Mouse (Mus musculus) forebrain, embryonic 13.5 days (tissue): Measurements from ENCODE around the gene Fer. TPM values are rescaled to one million over a fixed set of nuclear protein-coding genes. Genes with fewer than 3 reads are reported as not detected.
A peak's percentile ranks its signal among the peaks of the same experiment; 100 is the strongest.

Experiments used
- ATAC-seq: fragments of 200-750 bp; cut with Nextera tagmentation; 2 replicates; pipeline ENCODE4 v1.8.0; 2017
- H3K27ac ChIP-seq: fragments of 300-500 bp; sonication (generic); 2 replicates; pipeline ENCODE4 v1.5.1; 2015; ENCODE audit warnings: inconsistent platforms, mild to moderate bottlenecking, moderate library complexity
- H3K27me3 ChIP-seq: fragments of 300-500 bp; sonication (generic); 2 replicates; pipeline ENCODE4 v1.6.1; 2015; ENCODE audit warnings: mild to moderate bottlenecking, inconsistent platforms
- H3K36me3 ChIP-seq: fragments of 300-500 bp; sonication (generic); 2 replicates; pipeline ENCODE4 v1.6.1; 2015; ENCODE audit warnings: mild to moderate bottlenecking, inconsistent platforms; ENCODE audit not compliant: poor library complexity, severe bottlenecking
- H3K4me1 ChIP-seq: fragments of 300-500 bp; sonication (generic); 2 replicates; pipeline ENCODE4 v1.6.1; 2015; ENCODE audit warnings: inconsistent platforms
- H3K4me2 ChIP-seq: fragments of 300-500 bp; sonication (generic); 2 replicates; pipeline ENCODE4 v1.6.1; 2015; ENCODE audit warnings: inconsistent platforms, mild to moderate bottlenecking, moderate library complexity
- H3K4me3 ChIP-seq: fragments of 300-500 bp; sonication (generic); 2 replicates; pipeline ENCODE4 v1.5.1; 2015; ENCODE audit warnings: mild to moderate bottlenecking, inconsistent platforms
- H3K9ac ChIP-seq: fragments of 300-500 bp; sonication (generic); 2 replicates; pipeline ENCODE4 v1.6.1; 2015; ENCODE audit warnings: mild to moderate bottlenecking, inconsistent platforms
- H3K9me3 ChIP-seq: fragments of 300-500 bp; sonication (generic); replicated peaks from 2 replicates; pipeline ENCODE4 v1.6.1; 2016; ENCODE audit warnings: inconsistent platforms
- WGBS: fragments of 180-500 bp; shearing (Covaris S2); methylation state at CpG from one replicate; pipeline ENCODE4 v1.1.7; 2015; 5-methylcytosine and 5-hydroxymethylcytosine counted together
- polyA plus RNA-seq: library from polyadenylated mRNA; unstranded; fragments of >200 nt; fragmentation: Nextera tagmentation; extraction: Ambion mirVana; gene quantifications from 2 replicates; pipeline ENCODE4 v1.2.1, GENCODE M21; 2015

Fer gene
- 30.0 and 33.9 TPM in 2 replicates for polyA plus RNA-seq

DNA sequence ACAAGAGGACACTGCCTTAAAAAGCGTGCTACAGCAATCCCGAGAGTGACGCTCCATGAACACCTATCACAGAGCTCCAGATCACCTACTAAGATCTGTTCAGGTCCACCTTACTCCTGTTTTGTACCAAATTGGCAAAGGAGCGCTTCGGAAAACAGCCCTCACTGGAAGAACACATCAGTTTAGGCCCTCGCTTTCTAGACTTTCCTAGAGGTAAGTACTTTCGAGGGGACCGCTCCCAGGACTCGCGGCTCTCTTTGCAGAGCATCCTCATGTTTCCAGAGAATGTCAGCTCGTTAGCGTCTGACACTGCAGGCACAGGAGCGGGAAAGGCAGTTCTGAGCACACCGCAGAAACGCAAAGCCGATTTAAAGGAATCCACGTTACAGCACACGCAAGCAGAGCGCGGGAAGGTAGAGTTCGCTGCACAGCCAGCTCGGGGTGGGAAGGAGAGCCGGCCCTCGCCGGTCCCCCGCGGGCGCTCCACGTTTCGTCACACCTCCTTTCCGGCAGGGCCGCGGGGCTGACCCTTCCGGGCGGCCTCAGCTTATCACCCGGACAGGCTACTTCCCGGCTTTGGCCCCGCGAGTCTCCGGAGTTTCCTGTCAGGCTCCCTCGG is at the start of gene Fer:
Fer (plus strand) TSS at position 51 of the 619 bp plus-strand sequence.
- Histone ChIP-seq H3K4me3 (peak within 1 kb of the TSS; percentile 86), H3K27ac (peak within 1 kb of the TSS; percentile 76), H3K36me3 (no peaks in the 10 kb centered on the region), H3K4me1 (peaks cover 4% of the 10 kb centered on the region; the same call in 1 of the 2 replicates), H3K9ac (peak within 1 kb of the TSS; percentile 89), H3K9me3 (no peaks in the 10 kb centered on the region), H3K4me2 (peak within 1 kb of the TSS; percentile 83), H3K27me3 (no peaks in the 10 kb centered on the region; the same call in 1 of the 2 replicates)
- WGBS: 2% methylated on average over 41 of the region's 41 CpGs
- peak; percentile 46 for ATAC-seq

DNA sequence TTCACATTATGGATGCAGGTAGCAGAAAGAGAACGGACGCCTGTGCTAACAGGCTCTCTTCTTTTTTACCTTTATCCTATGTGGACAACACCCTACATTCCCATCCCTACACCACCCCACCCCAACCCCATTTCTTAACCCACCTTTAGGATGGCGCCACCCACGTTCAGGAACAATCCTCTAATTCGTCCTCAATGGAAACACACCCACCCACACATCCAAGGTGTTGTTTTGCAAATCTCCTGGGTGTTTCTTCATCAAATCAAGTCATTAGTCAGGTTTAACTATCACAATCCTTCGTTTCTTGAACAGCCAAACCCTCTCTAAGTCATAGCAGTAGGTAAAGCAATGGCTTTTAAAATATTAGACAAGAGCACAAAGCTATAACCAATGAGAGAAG is 49.3 kb upstream of the Fer start:
- no peaks in the 10 kb centered on the region for H3K36me3 ChIP-seq
- 87% methylated on average over 6 of the region's 6 CpGs for WGBS
- no peak overlapping the region for H3K9ac ChIP-seq
- no peaks in the 10 kb centered on the region for H3K27me3 ChIP-seq
- no peak overlapping the region for H3K4me3 ChIP-seq
- H3K4me1 ChIP-seq: peaks cover 17% of the 10 kb centered on the region
- H3K4me2 ChIP-seq: no peak overlapping the region
- ATAC-seq: no peak
- H3K9me3 ChIP-seq: no peaks in the 10 kb centered on the region
- no peak overlapping the region for H3K27ac ChIP-seq

DNA sequence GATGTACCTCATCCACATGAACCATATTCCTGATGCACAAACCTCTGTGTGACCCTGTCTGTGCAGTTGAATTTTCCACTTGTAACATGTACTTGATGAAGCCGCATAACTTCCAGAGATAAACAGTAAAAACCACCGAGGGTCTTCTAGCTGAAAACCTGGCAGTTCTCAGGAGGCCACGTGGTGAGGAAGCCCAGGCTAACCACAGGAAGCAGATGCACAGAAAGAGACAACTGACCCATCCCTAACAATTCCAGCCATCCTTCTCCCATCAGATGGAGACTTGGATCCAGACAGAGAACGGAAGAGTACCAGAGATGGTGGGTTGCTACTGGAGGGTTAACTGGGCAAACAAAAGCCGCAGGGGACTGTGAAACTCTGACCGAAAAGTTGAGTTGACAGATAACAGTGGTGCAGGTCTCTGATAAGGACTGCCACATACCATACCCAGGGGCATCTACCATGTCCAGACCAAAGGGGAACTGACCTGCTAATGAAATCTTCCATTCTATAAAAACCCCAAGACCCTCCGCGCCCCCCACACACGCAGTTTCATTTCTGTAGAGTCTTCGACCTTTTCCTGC is 44.3 kb upstream of the Fer start:
- Histone ChIP-seq H3K4me2 (no peak overlapping the region), H3K27me3 (no peaks in the 10 kb centered on the region), H3K36me3 (no peaks in the 10 kb centered on the region), H3K9ac (no peak overlapping the region), H3K27ac (no peak overlapping the region), H3K9me3 (no peaks in the 10 kb centered on the region), H3K4me1 (no peaks in the 10 kb centered on the region), H3K4me3 (no peak overlapping the region)
- 93% methylated on average over 10 of the region's 10 CpGs for WGBS
- ATAC-seq: no peak

- no peak for ATAC-seq
- Histone ChIP-seq H3K4me1 (no peaks in the 10 kb centered on the region), H3K4me3 (no peak overlapping the region), H3K9me3 (no peaks in the 10 kb centered on the region), H3K27ac (no peak overlapping the region), H3K9ac (no peak overlapping the region), H3K27me3 (no peaks in the 10 kb centered on the region), H3K4me2 (no peak overlapping the region), H3K36me3 (no peaks in the 10 kb centered on the region)
- 93% methylated on average over 4 of the region's 4 CpGs for WGBS
Observed at GRCm38 (mm10) chr17:63824141-63824540, 38.7 kb upstream of the Fer start.

DNA sequence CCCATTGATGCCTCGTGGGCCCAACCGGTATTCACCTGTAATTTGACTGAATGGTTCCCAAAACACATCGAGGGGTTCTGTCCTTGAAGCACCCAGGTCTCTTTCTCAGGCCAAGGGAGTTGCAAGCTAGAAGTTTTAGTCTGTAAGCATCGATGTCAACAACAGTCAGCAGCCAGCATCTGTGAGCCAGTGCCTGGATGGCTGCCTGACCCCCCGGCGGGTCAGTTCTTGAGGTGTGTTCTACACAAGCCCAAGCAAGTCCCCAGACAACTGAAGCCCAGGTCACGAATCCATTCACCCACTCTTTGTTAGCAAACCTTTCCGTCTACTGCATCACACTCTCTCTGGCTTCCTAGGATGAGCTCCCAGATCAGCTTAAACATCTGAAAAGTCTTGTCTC is 36.7 kb upstream of the Fer start:
- H3K4me3 ChIP-seq: no peak overlapping the region
- no peaks in the 10 kb centered on the region for H3K4me1 ChIP-seq
- no peak overlapping the region for H3K9ac ChIP-seq
- no peaks in the 10 kb centered on the region for H3K27me3 ChIP-seq
- no peaks in the 10 kb centered on the region for H3K36me3 ChIP-seq
- ATAC-seq: no peak
- no peak overlapping the region for H3K4me2 ChIP-seq
- no peak overlapping the region for H3K27ac ChIP-seq
- no peaks in the 10 kb centered on the region for H3K9me3 ChIP-seq
- 89% methylated on average over 8 of the region's 8 CpGs for WGBS

DNA sequence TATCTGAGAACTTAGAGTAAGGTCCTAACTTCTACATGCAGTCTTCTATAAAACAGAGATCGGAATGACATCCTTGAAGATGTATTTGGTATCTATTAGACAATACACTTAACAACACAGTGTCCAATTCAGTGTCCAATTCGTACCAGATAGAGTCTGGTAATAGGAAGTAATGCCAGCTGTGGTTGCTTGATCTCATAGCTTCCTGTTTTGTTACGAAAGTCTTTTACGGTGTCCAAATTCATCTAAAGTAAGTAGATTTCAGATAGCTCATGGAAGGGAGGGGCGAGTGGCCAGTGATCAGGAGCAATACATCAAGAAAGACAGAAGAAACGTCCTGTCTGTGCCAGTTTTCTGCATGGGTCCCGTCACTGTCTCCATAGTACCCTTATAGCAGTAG is 36.1 kb upstream of the Fer start:
- Histone ChIP-seq H3K9ac (no peak overlapping the region), H3K4me3 (no peak overlapping the region), H3K27ac (no peak overlapping the region), H3K36me3 (no peaks in the 10 kb centered on the region), H3K9me3 (no peaks in the 10 kb centered on the region), H3K4me2 (no peak overlapping the region), H3K4me1 (no peaks in the 10 kb centered on the region), H3K27me3 (no peaks in the 10 kb centered on the region)
- ATAC-seq: no peak
- WGBS: 91% methylated on average over 7 of the region's 7 CpGs

GRCm38 (mm10) chr17:63828561-63829332 is 34.1 kb upstream of the Fer start:
- Histone ChIP-seq H3K27ac (no peak overlapping the region), H3K36me3 (no peaks in the 10 kb centered on the region), H3K9me3 (no peaks in the 10 kb centered on the region), H3K9ac (no peak overlapping the region), H3K4me3 (no peak overlapping the region), H3K4me1 (no peaks in the 10 kb centered on the region), H3K4me2 (no peak overlapping the region), H3K27me3 (no peaks in the 10 kb centered on the region)
- 64% methylated on average over 5 of the region's 5 CpGs for WGBS
- ATAC-seq: no peak

GRCm38 (mm10) chr17:63831550-63831949 is 31.3 kb upstream of the Fer start:
- H3K9ac ChIP-seq: no peak overlapping the region
- H3K27ac ChIP-seq: no peak overlapping the region
- H3K27me3 ChIP-seq: no peaks in the 10 kb centered on the region
- no peaks in the 10 kb centered on the region for H3K4me1 ChIP-seq
- no peak for ATAC-seq
- no peaks in the 10 kb centered on the region for H3K36me3 ChIP-seq
- WGBS: 77% methylated on average over 4 of the region's 4 CpGs
- no peak overlapping the region for H3K4me2 ChIP-seq
- no peak overlapping the region for H3K4me3 ChIP-seq
- H3K9me3 ChIP-seq: no peaks in the 10 kb centered on the region

GRCm38 (mm10) chr17:63836223-63836622 is 26.6 kb upstream of the Fer start:
- ATAC-seq: peak; percentile 42; the same call in 1 of the 2 replicates
- WGBS: 68% methylated on average over 2 of the region's 2 CpGs
- Histone ChIP-seq H3K4me2 (no peak overlapping the region), H3K9ac (no peak overlapping the region), H3K9me3 (no peaks in the 10 kb centered on the region), H3K36me3 (no peaks in the 10 kb centered on the region), H3K4me3 (no peak overlapping the region), H3K27me3 (no peaks in the 10 kb centered on the region), H3K4me1 (no peaks in the 10 kb centered on the region), H3K27ac (no peak overlapping the region)

DNA sequence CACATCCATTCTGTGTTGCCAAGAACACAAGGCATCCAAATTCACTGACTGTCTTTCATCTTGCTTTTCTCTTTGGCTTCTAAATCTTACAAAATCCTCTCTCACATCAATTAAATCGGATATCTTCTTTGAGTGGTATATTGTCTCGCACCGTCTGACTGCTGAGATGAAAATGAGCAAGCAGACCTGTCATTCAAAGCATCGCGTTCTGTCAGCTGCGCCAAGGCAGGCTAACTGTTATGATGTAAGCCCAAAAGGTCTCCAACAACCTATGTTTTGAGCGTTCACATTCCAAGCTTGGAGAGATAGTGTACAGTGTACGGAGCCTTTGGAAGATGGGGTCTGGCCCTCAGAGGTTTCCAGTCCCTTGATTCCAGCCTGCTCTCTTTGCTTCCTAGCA is 26.2 kb upstream of the Fer start:
- 69% methylated on average over 8 of the region's 8 CpGs for WGBS
- H3K9ac ChIP-seq: no peak overlapping the region
- peak; percentile 85; the same call in 1 of the 2 replicates for ATAC-seq
- H3K4me1 ChIP-seq: no peaks in the 10 kb centered on the region
- no peaks in the 10 kb centered on the region for H3K9me3 ChIP-seq
- H3K36me3 ChIP-seq: no peaks in the 10 kb centered on the region
- no peak overlapping the region for H3K4me3 ChIP-seq
- no peak overlapping the region for H3K27ac ChIP-seq
- no peaks in the 10 kb centered on the region for H3K27me3 ChIP-seq
- H3K4me2 ChIP-seq: no peak overlapping the region

DNA sequence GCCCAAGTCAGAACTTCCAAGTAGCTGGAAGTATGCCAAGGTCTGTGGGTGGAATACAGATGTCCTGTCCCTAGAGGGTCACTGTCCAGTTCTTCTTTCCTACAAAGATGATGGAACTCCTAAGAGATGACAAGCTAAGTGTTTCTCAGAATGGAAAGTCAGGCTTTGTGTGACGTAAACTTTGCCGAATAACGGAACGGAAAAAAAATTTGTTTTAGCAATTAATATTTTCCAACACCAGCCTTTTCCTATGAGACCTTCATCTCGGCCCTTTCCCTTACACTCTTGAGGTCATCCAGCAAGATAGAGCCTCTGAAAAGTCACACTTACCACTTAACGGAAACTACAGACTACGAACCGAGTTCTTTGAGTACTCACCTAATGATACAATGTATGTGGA is 24.7 kb upstream of the Fer start:
- Histone ChIP-seq H3K9ac (no peak overlapping the region), H3K4me2 (no peak overlapping the region), H3K9me3 (no peaks in the 10 kb centered on the region), H3K4me1 (no peaks in the 10 kb centered on the region), H3K36me3 (no peaks in the 10 kb centered on the region), H3K27ac (no peak overlapping the region), H3K27me3 (no peaks in the 10 kb centered on the region), H3K4me3 (no peak overlapping the region)
- ATAC-seq: no peak
- 95% methylated on average over 8 of the region's 8 CpGs for WGBS

GRCm38 (mm10) chr17:63839636-63840269 is 23.1 kb upstream of the Fer start:
- Histone ChIP-seq H3K27ac (no peak overlapping the region), H3K9me3 (no peaks in the 10 kb centered on the region), H3K4me2 (no peak overlapping the region), H3K27me3 (no peaks in the 10 kb centered on the region), H3K4me3 (no peak overlapping the region), H3K4me1 (no peaks in the 10 kb centered on the region), H3K36me3 (no peaks in the 10 kb centered on the region), H3K9ac (no peak overlapping the region)
- ATAC-seq: no peak
- WGBS: 82% methylated on average over 3 of the region's 3 CpGs
